Mouse (Mus musculus) common myeloid progenitor, adult 5-6 weeks (primary cell): Measurements from ENCODE around the gene Ccdc8. TPM values are rescaled to one million over a fixed set of nuclear protein-coding genes. Genes with fewer than 3 reads are reported as not detected.
"Not testable (repeated sequence)": the region's sequence is repeated elsewhere in the genome, so short reads cannot be mapped to it uniquely, and the experiment has no call there.

ENCODE experiments used
- ATAC-seq: replicated peaks from 2 replicates; pipeline ENCODE4 v1.8.0; 2016; ENCODE audit warnings: low read depth, mild to moderate bottlenecking, moderate TSS enrichment, inconsistent platforms; ENCODE audit not compliant: poor library complexity, severe bottlenecking
- total RNA-seq: library from RNA; stranded (forward); fragments of 200-1000, 187-1606 nt; gene quantifications from 2 replicates; pipeline ENCODE4 v1.2.3, GENCODE M21; 2017

Ccdc8 gene
- total RNA-seq: 6.5 and 8.2 TPM in 2 replicates

DNA sequence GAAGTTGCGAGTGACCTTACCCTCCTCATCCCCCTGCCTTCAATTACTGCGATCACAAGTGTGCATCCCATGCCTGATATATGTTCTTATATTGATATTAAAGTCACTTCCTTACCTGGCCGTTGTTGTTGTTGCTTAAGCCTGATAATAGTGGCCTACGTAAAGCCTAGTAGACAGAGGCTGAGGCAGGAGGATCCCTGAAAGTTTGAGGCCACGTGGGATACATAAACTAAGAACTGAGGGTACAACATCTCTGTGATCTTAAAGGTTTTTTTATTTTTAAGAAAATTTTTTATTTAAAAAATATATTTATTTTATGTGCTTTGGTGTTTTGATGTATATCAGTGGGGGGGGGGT is at the start of gene Ccdc8:
Gene Ccdc8 (plus strand): TSS at position 258 of the 357 bp plus-strand sequence.
- no peak for ATAC-seq

DNA sequence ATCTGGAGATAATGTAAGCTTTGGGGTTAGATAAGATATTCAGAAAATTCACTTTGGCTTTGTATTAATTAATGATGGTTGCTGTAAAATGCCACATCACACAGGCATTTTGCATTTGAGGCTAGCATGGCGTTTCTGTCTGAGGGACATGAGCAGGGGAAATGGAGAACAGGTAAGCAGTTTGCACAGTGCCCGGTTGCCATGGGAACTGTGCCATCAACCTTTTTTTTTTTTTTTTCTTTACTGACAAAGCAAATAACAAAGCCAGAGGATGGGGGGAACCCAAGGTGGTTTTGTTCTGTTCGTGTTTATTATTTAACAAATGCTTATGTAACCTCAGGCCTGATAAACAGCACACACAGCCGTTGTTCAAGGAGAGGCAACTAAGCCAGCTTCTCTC is 49.6 kb upstream of the Ccdc8 start:
- ATAC-seq: no peak

DNA sequence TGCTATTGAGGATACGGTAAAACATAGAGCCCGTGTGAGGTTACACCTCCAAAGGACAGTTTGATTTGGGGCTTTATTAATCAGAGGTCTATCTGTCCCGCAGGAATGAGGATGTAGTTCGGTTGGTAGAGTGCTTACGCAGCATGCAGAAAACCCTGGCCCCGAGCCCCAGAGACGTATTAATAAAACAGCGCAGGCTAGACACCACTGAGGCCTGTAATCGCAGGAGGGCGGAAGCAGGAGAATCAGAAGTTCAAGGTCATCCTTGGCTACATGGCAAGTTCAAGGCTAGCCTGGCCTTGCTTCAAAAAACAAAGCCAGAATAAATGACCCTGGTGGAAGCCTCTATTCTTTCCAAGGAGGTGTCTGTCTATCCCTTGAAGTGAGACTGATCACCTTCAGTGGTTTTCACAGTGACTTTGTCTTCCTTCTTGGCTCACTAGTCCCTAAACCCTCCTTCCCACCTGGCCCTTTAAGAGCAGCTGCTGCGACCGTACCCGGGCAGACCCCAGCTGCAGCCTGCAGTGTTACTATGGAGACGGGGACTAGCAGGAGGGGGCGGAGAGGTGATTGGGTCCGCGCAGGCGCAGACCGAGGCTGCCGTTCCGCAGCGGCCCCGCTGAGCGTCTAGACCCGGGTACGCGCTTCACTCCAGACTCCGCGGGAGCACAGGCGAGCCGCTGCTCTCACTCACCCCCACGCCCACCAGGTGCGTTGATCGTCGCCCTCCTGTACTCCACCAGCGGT is 48.3 kb upstream of the Ccdc8 start, which contains the start of gene Pnmal2:
Gene Pnmal2 (plus strand): TSS at position 622 of the 747 bp plus-strand sequence.
- ATAC-seq: peak; percentile 75

DNA sequence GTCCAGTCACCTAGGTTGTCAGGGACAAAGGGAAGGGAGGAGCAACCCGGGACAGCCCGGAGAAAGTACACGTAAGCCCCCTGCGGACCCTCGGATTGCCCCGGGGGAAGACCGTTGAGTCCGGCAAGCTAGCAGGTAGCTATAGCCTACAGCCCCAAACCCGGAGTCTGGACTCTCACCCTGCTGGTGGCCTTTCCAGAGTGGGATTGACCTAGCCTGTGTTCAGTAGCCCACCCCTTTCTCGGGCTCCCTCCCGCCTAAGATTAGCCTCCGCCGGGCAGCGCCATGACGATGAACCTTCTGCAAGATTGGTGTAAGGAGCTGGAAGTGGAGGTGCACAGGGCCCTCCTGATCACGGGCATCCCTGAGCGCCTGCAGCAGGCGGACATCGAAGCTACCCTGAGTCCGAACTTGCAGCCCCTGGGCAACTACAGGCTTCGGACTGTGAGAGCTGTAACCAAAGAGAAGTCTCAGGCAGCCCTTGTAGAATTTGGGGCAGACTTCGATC is 47.6 kb upstream of the Ccdc8 start:
- ATAC-seq: no peak

DNA sequence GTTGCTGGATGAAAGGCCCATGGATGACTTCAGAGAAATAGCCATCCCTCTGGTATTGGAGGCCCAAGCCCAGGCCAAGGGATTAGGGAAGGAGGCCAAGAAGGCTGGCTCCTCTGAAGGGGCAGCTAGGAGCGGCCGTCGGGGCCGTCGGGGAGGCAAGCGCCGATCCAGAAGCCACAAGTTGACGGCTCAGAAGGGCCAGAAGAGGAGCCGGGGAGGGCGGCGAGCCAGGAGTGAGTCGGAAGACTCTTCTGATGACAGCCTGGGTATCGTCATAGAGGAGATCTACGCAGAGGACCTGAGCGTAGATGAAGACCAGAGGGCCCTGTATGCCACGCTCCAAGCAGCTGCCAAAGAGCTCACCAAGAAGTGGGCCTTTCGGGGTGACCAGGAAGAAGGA is 47.1 kb upstream of the Ccdc8 start:
- ATAC-seq: no peak

DNA sequence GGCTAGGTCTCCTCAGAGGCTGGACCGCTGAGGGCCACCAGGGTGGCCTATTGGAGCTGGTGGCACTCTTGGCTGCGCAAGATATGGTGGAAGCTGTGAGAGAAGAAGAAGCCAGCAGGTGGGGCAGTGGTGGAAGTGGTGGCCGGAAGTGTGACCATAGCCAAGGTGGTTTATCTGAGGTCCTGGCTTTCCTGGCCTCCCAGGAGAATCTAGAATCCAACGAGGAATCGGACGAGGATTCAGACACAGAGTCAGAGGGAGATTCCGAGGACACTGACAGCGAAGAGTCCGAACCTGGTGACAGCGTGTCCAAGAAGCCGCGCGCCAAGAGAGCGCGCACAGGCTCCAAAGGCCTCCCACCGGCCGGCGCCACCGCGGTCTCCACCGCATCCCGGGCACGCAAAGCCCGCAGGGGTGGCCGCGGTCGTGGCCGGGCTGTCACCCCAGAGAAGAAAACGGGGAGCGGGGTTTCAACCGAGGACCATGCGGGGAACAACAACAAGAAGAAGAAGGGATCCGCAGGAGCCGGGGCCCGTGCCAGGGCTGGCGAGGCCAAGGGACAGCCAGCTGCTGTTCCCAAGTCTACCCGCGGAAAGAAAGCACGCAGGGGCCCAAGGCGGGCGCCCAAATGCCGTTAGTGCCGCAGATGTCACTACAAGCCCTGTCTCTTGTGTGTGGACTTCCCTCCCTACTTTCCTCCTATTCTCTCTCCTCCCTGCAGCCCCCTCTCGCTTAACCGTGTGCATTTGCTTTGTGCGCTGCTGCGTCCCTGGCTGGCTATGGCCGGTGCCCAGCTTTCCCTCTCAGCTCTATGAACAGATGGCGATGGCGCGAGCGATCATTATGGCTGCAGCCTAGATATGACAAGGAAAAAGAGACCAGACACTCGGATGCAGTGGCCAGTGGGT is 45.8 kb upstream of the Ccdc8 start:
- ATAC-seq: no peak

DNA sequence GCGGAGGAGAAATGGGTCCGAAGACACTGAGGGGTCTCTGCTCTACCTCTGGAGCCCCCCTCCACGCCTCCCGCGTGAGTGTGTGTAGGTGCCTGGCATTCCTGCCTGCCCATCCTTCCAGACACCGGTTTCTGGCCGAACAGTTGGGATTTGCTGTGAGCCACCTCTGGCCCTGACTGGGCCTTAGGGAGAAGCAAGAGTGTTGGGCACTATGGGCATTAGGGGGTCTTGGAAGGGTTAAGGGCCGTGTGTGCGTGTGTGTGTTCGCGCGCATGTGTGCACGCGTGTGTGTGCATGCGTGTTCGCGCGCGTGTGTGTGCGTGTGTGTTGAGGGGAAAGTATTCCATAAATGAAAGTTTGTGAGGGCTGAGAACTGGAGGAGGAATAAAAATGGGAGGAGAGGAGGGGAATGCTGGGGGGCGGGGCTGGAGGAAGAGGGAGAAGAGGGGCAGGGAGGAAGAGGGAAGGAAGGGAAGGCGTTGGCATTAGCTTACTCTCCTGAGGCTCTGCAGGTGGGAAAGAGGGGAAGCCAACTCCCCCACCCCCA is 45.1 kb upstream of the Ccdc8 start:
- no peak for ATAC-seq

DNA sequence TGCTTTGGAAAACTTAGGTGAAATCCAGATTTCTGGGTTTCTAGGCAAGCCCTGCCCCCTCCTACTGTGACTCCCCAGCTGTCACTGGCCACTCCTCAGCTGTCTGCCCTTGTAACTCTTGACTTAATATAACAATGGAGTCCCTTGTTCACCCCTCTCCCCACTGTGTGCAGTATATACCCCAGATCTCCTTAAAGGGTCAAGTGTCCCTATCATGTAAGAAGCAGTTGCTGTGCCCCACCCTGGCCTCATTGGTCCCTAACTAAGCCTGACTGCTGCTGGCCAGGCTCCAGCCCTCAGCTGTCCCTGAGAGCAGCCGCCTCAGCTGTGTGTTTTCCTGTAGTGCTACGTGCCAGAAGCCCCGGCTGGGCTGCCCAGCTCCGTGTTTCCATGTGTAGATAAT is 44.5 kb upstream of the Ccdc8 start:
- no peak for ATAC-seq

DNA sequence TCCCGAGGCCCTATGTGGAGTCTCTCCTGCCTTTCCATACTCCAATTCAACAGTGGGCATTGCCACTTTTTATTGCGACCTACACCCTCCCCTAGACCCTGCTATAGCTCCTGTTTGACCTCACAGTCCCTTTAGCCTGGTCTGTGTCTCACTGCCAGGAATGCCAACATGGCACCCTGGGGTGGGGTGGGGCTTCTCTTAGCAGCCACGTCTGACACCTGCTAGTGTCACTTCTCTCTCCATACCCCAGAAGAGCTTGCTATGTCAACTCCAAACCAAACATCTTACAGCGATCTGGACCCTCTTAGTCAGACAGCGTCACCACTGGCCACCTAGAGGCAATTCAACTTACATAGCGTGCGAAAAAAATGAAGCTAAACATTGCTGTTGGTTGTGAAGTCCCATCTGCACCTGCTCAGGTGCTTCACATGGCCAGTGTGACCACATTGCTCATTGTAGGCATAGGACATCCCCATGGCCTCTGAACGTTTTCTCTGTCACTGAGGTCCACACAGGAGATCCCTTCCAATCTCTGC is 43.5 kb upstream of the Ccdc8 start:
- no peak for ATAC-seq

DNA sequence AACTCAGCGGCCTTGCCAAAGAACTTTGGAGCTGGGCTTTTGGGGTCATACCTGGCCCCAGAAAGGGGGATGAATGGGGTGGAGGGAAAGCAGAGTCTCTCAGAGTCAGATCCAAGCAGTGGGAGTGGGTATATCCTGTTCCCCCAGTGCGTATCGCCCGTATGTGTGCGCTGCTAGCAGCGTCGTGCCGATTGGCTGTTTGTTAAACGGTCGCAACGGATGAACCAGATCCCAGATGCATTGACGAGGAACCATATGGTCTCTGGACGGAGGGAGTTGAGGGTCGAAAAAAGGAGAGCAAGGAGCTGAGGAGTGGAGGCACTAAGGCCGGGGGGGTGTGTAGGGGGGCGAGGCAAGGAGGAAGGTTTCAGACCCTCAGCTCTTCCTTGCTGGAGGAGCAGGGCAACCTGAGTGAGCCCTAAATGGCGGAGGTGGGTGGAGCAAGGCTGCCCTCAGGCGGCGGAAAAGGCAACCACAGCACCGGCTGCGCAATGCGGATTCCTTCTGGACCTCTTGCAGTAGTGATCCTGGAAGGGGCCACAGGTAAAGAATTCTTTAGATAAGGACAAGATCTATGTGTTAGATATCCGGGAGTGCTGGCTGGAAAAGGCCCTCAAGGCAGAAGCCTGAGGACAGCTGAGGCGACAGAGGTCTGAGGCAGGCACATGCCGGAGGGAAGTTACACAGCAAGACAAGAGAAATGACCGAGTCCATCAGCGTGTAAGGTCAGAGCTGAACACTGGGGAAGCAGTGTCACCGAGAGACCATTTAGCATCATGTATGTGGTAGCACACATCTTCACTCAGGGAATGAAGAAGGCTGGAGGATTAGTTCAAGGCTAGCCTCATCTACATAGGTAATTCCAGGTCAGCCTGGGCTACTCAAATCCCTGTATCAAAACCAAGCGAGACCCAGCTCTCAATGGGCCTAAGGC is 42.3 kb upstream of the Ccdc8 start:
- peak; percentile 70 for ATAC-seq

DNA sequence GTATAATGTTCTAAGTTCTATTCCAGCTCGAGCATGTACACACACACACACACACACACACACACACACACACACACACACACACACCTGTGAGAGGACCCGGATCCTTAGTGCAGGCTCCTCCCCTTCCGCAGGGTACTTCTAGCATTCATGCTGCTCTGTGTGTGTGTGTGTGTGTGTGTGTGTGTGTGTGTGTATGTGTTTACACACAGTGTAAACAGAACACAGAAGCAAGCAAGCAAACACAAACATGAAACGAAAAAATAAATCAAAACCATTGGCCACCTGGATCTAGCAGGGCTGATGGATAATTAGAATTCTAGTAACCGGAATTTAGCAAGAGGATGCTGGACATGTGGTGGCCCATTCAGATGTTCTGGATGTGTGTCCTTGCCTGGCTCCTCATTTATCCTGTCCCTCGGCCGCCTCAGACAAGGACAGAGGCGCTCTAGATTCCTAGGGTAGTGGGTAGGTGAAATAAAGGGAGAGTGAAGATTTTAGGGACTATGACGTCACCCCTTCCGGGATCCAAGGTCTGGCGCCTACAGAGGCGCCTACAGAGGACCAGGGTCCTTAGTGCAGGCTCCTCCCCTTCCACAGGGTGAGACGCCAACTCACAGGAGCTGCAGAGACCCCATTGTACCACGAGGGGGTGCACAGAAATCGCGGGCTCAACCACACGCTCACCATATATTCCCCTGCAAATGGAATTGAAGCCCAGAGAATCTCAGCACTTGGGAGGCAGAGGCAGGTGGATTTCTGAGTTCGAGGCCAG is 41.5 kb upstream of the Ccdc8 start:
- ATAC-seq: peak; percentile 89

DNA sequence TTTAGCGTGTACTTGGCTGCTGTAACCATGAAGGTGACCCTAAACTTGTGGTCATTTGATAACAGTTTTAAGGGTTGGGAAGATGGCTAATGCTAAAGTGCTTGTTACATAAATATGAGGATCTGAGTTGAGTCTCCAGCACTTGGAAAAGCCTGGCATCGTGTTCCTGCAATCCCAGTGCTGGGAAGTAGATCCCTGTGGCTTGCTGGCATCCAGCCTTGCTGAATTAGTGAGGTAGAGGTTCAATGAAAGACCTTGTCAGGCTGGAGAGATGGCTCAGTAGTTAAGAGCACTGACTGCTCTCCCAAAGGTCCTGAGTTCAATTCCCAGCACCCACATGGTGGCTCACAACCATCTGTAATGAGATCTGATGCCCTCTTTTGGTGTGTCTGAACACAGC is 38.7 kb upstream of the Ccdc8 start:
- not testable (repeated sequence) for ATAC-seq

DNA sequence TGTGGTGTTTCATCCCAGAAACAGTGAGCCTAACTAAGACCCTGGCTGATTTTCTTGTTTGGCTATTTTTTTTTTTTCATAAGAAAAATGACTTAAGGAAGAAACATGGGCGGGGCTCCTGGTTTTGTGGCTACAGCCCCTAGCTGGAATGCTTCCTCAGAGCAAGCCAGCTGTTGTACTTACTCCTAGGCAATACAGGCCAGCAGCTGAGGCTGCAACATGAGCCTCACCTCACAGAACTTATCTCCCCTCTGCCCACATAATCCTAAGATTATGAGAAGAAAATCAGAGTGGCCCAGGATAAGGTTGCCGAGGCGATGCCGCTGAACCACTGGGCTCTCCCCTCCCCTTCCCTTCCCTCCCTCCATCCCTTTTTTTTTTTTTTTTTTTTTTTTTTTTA is 36.8 kb upstream of the Ccdc8 start:
- no peak; the same call in 1 of the 2 replicates for ATAC-seq

DNA sequence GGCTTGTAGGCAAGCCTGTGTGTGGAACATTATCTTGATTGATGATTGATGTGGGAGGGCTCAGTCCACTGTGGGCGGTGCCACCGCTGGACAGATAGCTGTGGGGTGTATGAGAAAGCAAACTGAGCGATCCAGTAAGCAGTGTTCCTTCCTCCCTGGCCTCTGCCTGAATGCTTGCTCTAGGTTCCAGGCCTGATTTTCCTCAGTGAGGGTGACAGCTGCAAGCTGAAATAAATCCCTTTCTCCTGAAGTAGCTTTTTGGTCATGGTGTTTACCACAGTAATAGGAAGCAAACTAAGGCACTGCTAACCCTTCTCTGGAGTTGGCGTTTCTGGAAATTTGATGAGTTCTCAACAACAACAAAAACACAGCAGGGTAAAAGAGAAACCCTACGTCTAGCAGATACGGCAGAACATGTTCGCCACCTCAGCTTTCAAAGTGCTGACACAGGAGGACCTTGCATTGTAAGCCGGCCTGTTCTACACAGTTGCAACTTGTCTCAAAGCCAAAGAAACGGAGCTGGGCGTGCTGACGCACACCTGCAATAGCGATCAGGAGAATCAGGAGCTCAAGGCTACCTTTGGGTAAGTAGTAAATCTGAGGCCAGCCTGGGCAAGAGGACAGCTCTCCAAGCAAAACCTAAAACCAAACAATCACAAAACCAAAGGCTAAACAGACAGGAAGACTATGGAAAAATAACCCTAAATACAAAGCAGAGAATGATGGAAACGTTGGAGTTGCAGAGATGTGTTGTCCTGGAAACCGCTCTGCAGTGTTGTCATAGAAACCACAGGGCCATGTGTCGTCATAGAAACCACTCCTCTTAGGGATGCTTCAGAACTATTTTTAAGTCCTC is 35.9 kb upstream of the Ccdc8 start:
- ATAC-seq: no peak

DNA sequence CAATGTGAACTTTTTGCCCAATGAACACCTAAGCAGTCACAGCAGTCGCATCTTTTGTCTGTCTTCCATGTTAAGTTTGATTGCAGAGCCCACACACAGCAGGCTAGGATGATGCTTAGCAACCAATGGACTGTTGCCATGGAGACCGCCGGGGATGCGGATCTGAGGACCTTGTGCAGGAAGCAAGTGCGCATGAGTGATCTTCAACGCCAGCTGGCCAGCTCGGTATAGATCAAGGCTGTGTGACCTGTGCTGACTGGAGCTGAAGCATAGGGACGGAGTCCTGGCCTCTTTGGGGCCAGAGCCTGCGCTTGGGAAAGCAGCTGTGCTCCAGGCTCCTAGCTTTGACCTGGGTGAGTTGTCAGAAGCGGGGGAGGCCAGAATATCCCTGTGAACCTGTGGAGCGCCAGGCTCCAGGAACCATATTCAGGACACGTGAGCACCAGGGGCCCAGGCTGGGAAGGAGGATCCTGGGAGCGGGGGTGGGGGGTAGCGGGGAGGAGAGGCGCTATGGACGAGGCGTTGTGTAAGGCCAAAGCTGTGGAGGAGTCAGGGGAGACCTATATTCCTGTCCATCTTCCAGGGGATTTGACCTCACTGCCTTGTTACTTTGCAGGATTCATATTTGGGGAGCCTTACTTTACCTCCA is 32.8 kb upstream of the Ccdc8 start, which contains the start of gene Pnmal1:
Gene Pnmal1 (plus strand): TSS at position 141 of the 649 bp plus-strand sequence.
- ATAC-seq: no peak

DNA sequence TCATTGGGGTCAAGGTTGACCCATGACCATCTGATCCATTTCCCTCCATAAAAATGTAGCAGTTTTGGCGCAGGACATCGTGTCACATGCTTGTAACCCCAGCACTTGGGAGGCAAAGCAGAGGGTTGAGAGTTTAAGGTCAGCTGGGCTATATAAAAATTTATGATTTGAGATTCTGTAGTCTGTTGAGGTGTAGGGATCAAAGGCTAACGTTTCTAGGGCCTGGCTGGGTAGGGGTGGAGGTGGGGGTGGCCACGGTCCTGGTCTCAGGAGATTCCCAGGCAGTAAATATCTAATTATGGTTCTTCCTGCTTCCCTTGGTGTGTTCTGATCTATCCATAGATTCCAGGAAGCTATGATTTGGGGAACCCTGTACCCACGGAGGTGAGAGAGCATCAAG is 30.8 kb upstream of the Ccdc8 start:
- no peak for ATAC-seq

DNA sequence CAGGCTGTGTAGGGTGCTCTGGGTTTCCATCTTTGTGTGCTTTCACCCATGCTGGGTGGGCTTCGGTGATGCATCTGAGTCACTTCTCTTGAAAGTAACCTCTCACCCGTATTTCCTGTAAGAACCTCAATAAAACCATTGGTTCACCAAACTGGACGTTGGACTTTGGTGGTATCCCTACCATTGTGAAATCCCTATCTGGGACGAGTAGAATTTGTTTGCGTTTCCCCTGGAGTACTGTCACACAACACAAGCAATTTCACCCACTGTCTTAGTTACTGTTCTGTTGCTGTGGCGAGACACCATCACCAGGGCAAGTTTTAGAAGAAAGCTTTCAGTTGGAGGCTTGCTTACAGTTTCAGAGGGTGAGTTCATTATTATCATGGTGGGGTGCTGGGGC is 24.1 kb upstream of the Ccdc8 start:
- no peak for ATAC-seq
